Mouse (Mus musculus): Measurements from ENCODE around the gene Fh1.

- TF ChIP-seq CTCF (conservative IDR thresholded peaks at IDR 0.05; ENCODE audit: low read length) (no peak), POU5F1 (IDR thresholded peaks at IDR 0.05; ENCODE audit: borderline replicate concordance, low read length) (no peak)
Measured at GRCm38 (mm10) chr1:175659900-175660299, 34.5 kb upstream of the Fh1 start.
